Mouse (Mus musculus) brain, embryonic 14.5 days (tissue): Measurements from ENCODE around the gene Ccdc73. TPM values are rescaled to one million over a fixed set of nuclear protein-coding genes. Genes with fewer than 3 reads are reported as not detected.
"Not testable (repeated sequence)": the region's sequence is repeated elsewhere in the genome, so short reads cannot be mapped to it uniquely, and the experiment has no call there.

Source experiments
- DNase-seq: peaks from one replicate; pipeline ENCODE4 v3.0.0-alpha.2; 2011; ENCODE audit warnings: low read depth
- CTCF ChIP-seq: fragments of 200-500 bp; IDR thresholded peaks from 2 replicates; pipeline ENCODE4 v1.5.1; 2012; ENCODE audit warnings: inconsistent platforms, mild to moderate bottlenecking, moderate library complexity, borderline replicate concordance; ENCODE audit not compliant: insufficient read depth, insufficient read length; ENCODE audit errors: extremely low read depth
- POLR2A ChIP-seq: fragments of 200-500 bp; IDR thresholded peaks from 2 replicates; pipeline ENCODE4 v1.6.1; 2012; ENCODE audit warnings: mild to moderate bottlenecking, inconsistent platforms, borderline replicate concordance; ENCODE audit not compliant: poor library complexity, insufficient read depth, insufficient read length, severe bottlenecking; ENCODE audit errors: extremely low read depth
- polyA plus RNA-seq: library from polyadenylated mRNA; depleted of rRNA; stranded (reverse); fragments of >200 nt; gene quantifications from 2 replicates; pipeline ENCODE4 v1.2.3, GENCODE M21; 2012

Gene Ccdc73
- polyA plus RNA-seq, 1 experiment, result 3.4 TPM

DNA sequence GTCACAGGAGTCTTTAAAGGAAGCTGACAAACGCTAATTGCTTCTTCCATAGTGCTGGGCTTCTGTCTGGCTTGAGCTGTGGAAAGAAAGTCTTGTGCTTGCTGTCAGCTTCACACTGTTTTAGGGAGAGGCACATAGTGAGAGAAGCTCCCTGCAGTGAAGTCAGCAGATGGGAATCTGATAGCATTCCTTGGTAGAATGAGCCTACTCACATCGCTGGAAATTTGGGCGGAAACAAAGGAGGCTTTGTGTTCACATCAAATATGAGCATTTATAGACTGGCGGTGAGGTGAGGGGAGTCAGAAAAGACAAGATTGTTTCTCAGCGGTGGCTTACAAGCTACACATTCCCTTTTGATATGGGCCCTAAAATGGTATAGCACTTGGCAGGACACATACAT, 15.9 kb upstream of the Ccdc73 start:
- DNase-seq, result peak; percentile 17
- TF ChIP-seq CTCF, result no peak
- TF ChIP-seq POLR2A, result no peak

DNA sequence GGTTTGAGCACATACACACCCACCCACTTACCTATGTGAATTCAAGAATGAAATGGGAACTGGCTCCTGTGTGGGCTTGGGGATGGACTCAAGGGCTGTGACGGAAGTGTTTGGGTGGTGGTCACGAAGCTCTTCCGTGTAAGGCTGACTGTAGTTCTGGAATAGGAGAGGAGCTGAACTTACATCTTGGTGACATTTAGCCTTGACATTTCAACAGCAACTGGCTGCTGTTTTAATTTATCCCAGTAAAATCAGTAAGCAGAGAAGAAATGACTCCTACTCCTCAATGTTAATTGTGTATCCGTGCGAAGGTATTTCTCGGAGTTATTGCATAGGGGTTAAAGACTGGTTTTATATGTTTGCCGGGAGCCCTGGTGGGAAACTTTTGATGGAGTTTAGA, 15.1 kb upstream of the Ccdc73 start:
- no peak for DNase-seq
- TF ChIP-seq POLR2A (no peak), CTCF (no peak)

GRCm38 (mm10) chr2:104854836-104855235, 12.8 kb upstream of the Ccdc73 start:
- no peak for DNase-seq
- TF ChIP-seq POLR2A (no peak), CTCF (no peak)

- TF ChIP-seq POLR2A, result no peak
- no peak for TF ChIP-seq CTCF
- DNase-seq, result no peak
These were observed 11.9 kb upstream of the Ccdc73 start for GRCm38 (mm10) chr2:104855732-104856131.

- TF ChIP-seq POLR2A (no peak), CTCF (no peak)
- no peak for DNase-seq
These were observed 11.4 kb upstream of the Ccdc73 start for GRCm38 (mm10) chr2:104856218-104856617.

DNA sequence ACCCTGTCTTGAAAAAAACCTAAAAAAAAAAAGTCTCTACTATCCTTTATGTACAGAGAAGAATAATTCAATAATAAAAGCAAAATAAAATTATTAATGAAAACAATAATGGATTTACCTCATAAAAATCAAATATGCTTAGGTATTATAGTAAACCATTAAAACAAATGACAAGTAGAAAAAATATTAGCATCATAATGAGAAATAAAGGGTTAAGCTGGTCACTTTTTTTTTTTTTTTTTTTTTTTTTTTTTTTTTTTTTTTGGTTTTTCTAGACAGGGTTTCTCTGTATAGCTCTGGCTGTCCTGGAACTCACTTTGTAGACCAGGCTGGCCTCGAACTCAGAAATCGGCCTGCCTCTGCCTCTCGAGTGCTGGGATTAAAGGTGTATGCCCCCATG, 9.5 kb upstream of the Ccdc73 start:
- DNase-seq, result not testable (repeated sequence)

DNA sequence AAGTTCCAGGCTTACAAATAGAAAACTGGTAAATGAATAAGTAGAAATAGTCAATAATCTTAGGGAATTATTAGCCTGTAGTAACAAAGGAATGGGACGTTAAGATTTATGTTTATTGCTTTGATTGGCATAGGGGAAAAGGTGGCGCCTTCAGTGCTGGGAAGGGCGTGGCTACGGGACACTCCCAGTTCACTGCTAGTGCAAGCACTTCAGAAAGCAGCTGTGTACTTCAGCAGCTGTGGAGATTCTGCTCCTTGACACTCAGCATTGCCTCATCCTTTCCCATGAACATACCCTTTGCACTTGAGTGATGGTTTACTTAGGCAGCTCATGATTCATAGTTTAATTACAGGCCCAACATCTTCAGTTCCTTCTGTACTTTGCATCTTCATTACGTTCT, 8.5 kb upstream of the Ccdc73 start:
- TF ChIP-seq POLR2A (no peak), CTCF (no peak)
- DNase-seq, result no peak

GRCm38 (mm10) chr2:104860426-104860825, 7.2 kb upstream of the Ccdc73 start:
- TF ChIP-seq POLR2A (no peak), CTCF (no peak)
- DNase-seq, result peak; percentile 5

GRCm38 (mm10) chr2:104864176-104864860, 3.3 kb upstream of the Ccdc73 start:
- no peak for TF ChIP-seq POLR2A
- no peak for DNase-seq

- no peak for DNase-seq
- TF ChIP-seq POLR2A, result no peak
These were observed 1.5 kb downstream of the Ccdc73 start for GRCm38 (mm10) chr2:104869101-104869500.

GRCm38 (mm10) chr2:104878794-104879193, 11.2 kb downstream of the Ccdc73 start:
- no peak for DNase-seq
- TF ChIP-seq CTCF (no peak), POLR2A (no peak)

GRCm38 (mm10) chr2:104886109-104886508, 18.5 kb downstream of the Ccdc73 start:
- TF ChIP-seq CTCF (no peak), POLR2A (no peak)

GRCm38 (mm10) chr2:104887331-104887730, 19.7 kb downstream of the Ccdc73 start:
- DNase-seq, result not testable (repeated sequence)

More at GRCm38 (mm10) chr2:104886109-104886508, 18.5 kb downstream of the Ccdc73 start:
- no peak for DNase-seq
